Mouse (Mus musculus) gonadal fat pad, adult 2 months (tissue): Measurements from ENCODE around the gene P2rx7. TPM values are rescaled to one million over a fixed set of nuclear protein-coding genes. Genes with fewer than 3 reads are reported as not detected.

Experiments used
- DNase-seq: peaks from one replicate; pipeline ENCODE4 v3.0.0-alpha.2; 2012; ENCODE audit warnings: low read depth
- polyA plus RNA-seq: library from polyadenylated mRNA; depleted of rRNA; stranded (reverse); fragments of >200 nt; gene quantifications from 2 replicates; pipeline ENCODE4 v1.2.3, GENCODE M21; 2012; rRNA removed

Gene P2rx7
- polyA plus RNA-seq: 16.7 and 22.6 TPM in 2 replicates

GRCm38 (mm10) chr5:122643701-122644100 lies at the start of gene P2rx7:
Gene P2rx7, plus strand, starts transcription at chr5:122643911.
- DNase-seq: peak; percentile 60

- DNase-seq: no peak
Measured at GRCm38 (mm10) chr5:122595470-122595869, 48.2 kb upstream of the P2rx7 start.

- no peak for DNase-seq
Measured at GRCm38 (mm10) chr5:122602233-122602632, 41.5 kb upstream of the P2rx7 start.

- DNase-seq: no peak
Measured at GRCm38 (mm10) chr5:122604894-122605293, 38.8 kb upstream of the P2rx7 start.

GRCm38 (mm10) chr5:122611651-122612050 lies 32.1 kb upstream of the P2rx7 start:
- no peak for DNase-seq

- DNase-seq: no peak
Measured at GRCm38 (mm10) chr5:122613908-122614732, 29.6 kb upstream of the P2rx7 start, which contains the start of gene Ift81. Gene Ift81, minus strand, starts transcription at chr5:122614518.

- DNase-seq: no peak
Measured at GRCm38 (mm10) chr5:122617718-122618117, 26.0 kb upstream of the P2rx7 start.

- DNase-seq: no peak
Measured at GRCm38 (mm10) chr5:122619686-122620296, 23.9 kb upstream of the P2rx7 start.

GRCm38 (mm10) chr5:122621376-122621886 lies 22.3 kb upstream of the P2rx7 start:
- no peak for DNase-seq

GRCm38 (mm10) chr5:122622526-122622925 lies 21.2 kb upstream of the P2rx7 start:
- no peak for DNase-seq

GRCm38 (mm10) chr5:122623861-122624260 lies 19.9 kb upstream of the P2rx7 start:
- DNase-seq: no peak

- DNase-seq: no peak
Measured at GRCm38 (mm10) chr5:122624952-122625479, 18.7 kb upstream of the P2rx7 start.

GRCm38 (mm10) chr5:122625565-122626252 lies 18.0 kb upstream of the P2rx7 start:
- DNase-seq: no peak

- no peak for DNase-seq
Measured at GRCm38 (mm10) chr5:122627243-122627642, 16.5 kb upstream of the P2rx7 start.

GRCm38 (mm10) chr5:122635228-122635627 lies 8.5 kb upstream of the P2rx7 start:
- no peak for DNase-seq

GRCm38 (mm10) chr5:122636308-122636707 lies 7.4 kb upstream of the P2rx7 start:
- no peak for DNase-seq

GRCm38 (mm10) chr5:122636958-122637357 lies 6.8 kb upstream of the P2rx7 start:
- no peak for DNase-seq

GRCm38 (mm10) chr5:122638296-122638695 lies 5.4 kb upstream of the P2rx7 start:
- no peak for DNase-seq

- no peak for DNase-seq
Measured at GRCm38 (mm10) chr5:122639517-122639916, 4.2 kb upstream of the P2rx7 start.

- DNase-seq: no peak
Measured at GRCm38 (mm10) chr5:122639986-122640385, 3.7 kb upstream of the P2rx7 start.

GRCm38 (mm10) chr5:122644111-122644607 lies 448 bp downstream of the P2rx7 start:
- DNase-seq: no peak

- DNase-seq: no peak
Measured at GRCm38 (mm10) chr5:122645290-122645689, 1.6 kb downstream of the P2rx7 start.
